Mouse (Mus musculus) thymus, postnatal 4 days (tissue): ENCODE results near the gene Cfap69.

Source experiments
- DNase-seq: peaks from one replicate; pipeline ENCODE4 v3.0.0; 2021

Gene Cfap69

DNA sequence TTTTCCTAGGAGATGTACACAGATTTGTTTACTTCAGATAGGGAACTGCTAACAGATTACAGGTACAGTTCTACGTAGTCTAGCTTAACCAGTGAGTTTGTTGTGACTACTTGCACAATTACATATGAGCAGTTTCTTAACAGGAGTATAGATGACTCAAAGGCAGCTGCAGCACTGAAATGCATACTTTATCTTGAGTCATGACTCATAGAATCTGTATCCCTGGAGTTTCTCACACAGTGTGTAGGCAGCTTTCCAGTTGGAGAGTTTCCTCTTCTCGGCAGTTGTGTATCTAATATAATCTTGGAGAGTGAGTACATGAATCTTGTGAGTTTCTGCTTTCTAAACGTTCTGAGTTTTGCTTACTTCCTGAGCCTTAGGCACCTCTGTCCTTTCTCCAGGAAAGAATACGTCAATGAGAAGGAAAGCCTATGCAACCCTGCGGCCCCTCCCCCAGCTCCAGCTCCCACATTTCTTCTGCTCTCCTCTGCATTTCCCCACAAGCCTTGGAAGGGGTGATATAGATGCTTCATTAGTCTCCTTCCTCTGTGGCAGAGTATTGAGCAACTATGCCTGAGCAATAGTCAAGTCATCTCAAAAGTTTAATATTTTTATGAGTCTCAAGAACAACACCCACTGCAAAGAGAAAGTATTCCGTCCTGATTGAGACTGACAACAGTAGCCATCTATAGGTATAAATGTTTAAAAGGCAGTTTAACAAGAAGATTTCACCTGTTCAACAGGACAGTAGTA lies 15.0 kb downstream of the Cfap69 start:
- DNase-seq, result no peak

- no peak for DNase-seq
Observed at GRCm38 (mm10) chr5:5646173-5646572, 17.9 kb downstream of the Cfap69 start.

DNA sequence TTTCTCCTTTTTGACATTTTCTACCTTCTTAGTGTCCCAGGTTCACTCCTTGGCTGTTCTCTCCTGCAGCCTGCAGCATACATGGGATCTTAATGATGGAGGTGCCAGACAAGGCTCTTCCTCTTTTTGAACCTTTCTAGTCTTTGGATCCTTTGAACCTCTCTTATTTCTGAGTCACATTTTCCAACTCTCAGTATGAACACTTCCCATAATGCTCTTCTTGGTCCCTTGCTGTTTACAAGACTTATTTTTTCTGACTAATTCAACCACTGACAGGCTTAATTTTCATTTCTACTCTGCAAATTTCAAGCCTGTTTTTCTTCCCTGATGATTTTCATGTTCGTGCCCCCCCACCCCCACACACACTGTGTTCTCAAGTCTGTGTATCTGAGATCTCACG lies 25.5 kb downstream of the Cfap69 start:
- no peak for DNase-seq

- DNase-seq, result no peak
Observed at GRCm38 (mm10) chr5:5625491-5625890, 38.5 kb downstream of the Cfap69 start.

- DNase-seq, result no peak
Observed at GRCm38 (mm10) chr5:5618329-5618728, 45.7 kb downstream of the Cfap69 start.

- no peak for DNase-seq
Observed at GRCm38 (mm10) chr5:5610540-5610939, 53.5 kb downstream of the Cfap69 start.

DNA sequence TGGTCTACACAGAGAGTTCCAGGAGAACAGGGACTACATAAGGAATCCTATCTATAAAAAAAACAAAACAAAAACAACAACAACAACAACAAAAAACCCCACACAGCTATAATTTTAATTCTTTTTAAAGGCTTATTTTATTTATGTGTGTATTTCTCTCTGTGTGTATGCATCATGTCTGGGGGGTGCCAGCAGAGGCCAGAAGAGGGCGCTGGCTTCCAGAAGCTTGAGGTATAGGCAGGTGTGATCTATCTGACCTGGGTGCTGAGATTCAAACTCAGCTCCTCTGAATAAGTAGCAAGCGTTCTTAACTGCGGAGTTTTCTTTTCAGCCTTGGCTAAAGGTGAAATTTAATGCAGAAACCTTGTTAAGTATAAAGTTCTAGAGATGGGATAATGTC lies 76.4 kb downstream of the Cfap69 start:
- DNase-seq, result no peak

GRCm38 (mm10) chr5:5573749-5574317 lies 90.2 kb downstream of the Cfap69 start, which contains the start of gene Gm8773:
TSS of gene Gm8773 (plus strand) at chr5:5573799.
- peak; percentile 18 for DNase-seq

DNA sequence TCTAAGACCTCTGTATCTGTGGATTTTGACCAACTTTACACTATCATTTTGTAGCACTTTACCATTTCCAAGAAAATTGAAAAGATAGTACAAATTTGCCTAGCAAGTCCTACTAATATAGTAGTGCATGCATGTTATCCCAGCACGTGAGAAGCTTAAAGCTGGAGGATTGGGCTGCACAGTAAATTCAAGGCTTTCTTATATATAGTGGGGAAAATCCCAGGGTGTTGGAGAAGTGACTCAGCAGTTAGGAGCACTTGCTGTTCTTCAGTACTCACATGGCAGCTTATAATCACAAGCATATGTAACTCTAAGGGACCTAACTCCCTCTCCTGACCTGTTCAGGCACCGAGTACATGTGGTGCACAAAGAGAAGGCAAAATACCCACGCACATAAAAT lies 101.6 kb downstream of the Cfap69 start:
- DNase-seq, result no peak

GRCm38 (mm10) chr5:5561041-5561706 lies 102.9 kb downstream of the Cfap69 start:
- DNase-seq, result no peak

- no peak for DNase-seq
Observed at GRCm38 (mm10) chr5:5559798-5560197, 104.2 kb downstream of the Cfap69 start.

GRCm38 (mm10) chr5:5559079-5559740 lies 104.8 kb downstream of the Cfap69 start, which contains the start of gene Gtpbp10:
TSS of gene Gtpbp10 (minus strand) at chr5:5559538.
- DNase-seq, result peak; percentile 94

DNA sequence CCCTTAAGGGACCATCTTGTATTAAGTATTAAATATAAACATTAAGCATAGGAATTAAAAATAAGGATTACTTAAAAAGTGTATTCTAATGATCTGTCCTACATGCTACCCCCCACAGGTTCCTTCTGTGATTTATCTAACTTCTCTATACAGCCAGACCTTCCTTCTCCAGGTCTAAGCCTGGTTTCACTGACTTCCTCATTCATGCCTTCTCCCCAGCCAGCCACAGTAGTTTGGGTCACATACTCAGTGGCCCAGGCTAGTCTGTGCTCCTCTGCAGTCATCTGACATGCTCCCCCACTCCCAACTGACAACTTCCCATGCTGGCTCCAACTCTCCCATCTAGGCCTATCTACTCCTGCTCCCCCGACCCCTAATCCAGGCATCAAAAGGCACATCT lies 112.9 kb downstream of the Cfap69 start:
- no peak for DNase-seq

GRCm38 (mm10) chr5:5540385-5540784 lies 123.7 kb downstream of the Cfap69 start:
- DNase-seq, result no peak

GRCm38 (mm10) chr5:5539771-5540170 lies 124.3 kb downstream of the Cfap69 start:
- DNase-seq, result no peak

DNA sequence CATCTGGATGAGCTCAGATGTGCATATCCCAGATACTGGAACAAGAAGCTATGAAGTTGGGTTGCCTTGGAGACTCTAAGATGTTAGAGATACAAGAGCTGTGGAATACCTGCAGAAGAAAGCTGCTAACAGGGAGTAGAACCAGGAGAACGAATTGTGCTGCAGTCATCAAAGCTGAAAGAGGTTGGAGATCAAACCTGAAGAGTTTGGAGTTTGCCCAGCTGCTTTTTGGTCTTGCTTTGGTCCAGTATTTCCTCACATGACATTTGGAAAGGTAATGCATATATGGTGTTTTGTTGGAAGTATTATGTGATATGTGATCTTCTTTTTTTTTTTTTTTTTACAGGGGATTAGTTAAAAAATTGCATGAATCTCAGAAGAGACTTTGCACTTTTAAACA lies 127.9 kb downstream of the Cfap69 start:
- no peak for DNase-seq

DNA sequence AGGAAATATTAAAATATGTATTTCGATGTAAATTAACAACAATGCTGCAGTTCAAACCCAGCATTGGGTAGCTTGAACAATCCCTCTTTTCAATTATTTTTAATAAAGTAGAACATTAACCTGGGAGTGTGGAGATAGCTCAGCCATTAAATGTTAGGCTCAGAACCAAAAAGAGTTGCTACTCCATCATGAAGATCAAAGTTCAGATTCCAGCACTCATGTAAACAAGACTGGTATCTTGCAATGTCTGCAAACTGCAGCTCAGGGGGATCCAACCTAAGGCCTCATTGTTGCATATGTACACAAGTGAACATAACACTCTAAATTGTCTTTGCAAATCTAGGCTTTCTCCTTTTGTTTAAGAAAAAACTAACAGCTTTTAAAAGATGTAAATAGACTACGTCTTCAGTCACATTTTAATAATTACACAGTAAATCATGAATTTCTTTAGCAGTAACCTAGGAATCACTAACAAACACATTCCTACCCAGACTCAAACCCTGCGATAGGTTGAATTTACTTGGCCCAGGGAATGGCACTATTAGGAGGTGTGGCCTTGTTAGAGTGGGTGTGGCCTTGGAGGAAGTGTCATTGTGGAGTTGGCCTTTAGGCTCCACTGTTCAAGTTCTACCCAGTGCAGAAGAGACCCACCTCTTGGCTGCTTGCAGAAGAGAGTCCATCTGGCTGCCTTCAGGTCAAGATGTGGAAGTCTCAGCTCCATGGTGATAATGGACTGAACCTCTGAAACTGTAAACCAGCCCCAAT lies 130.2 kb downstream of the Cfap69 start:
- DNase-seq, result no peak
